Mouse (Mus musculus) testis, adult 2 months (tissue): ENCODE measurements at regions not wholly inside any gene's neighbourhood (a gene's known extent, or its start where the extent isn't known, plus 50 kb on each side); places are given as distances from the start of the nearest gene placed in this dataset.

Source experiments
- CTCF ChIP-seq: fragments of 200-500 bp; IDR thresholded peaks from 2 replicates; pipeline ENCODE4 v1.5.1; 2012; ENCODE audit warnings: low read depth, mild to moderate bottlenecking, inconsistent platforms, low read length, moderate library complexity; ENCODE audit not compliant: control insufficient read depth, insufficient read depth, insufficient replicate concordance
- POLR2A ChIP-seq: fragments of 200-500 bp; IDR thresholded peaks from 2 replicates; pipeline ENCODE4 v1.6.1; 2012; ENCODE audit warnings: low read depth, mild to moderate bottlenecking, inconsistent platforms, low read length, moderate library complexity; ENCODE audit not compliant: control insufficient read depth

GRCm38 (mm10) chr17:4834065-4834464, 160.1 kb upstream of the Arid1b start:
- TF ChIP-seq CTCF (no peak), POLR2A (no peak)
